Mouse (Mus musculus): ENCODE measurements at regions not wholly inside any gene's neighbourhood (a gene's known extent, or its start where the extent isn't known, plus 50 kb on each side); places are given as distances from the start of the nearest gene placed in this dataset.

GRCm38 (mm10) chr2:47832493-47832892 lies 981.4 kb upstream of the Acvr2a start:
- TF ChIP-seq POLR2A (IDR thresholded peaks at IDR 0.05; ENCODE audit: borderline replicate concordance, extremely low read depth, low read depth, low read length) = no peak
- no peak for TF ChIP-seq CTCF (IDR thresholded peaks at IDR 0.05; ENCODE audit: insufficient read depth, low read length)
